Mouse (Mus musculus): ENCODE measurements at regions not wholly inside any gene's neighbourhood (a gene's known extent, or its start where the extent isn't known, plus 50 kb on each side); places are given as distances from the start of the nearest gene placed in this dataset.

- TF ChIP-seq CTCF (IDR thresholded peaks at IDR 0.05), result no peak
- no peak for TF ChIP-seq POLR2A (IDR thresholded peaks at IDR 0.05; ENCODE audit: insufficient read depth, low read depth, low read length)
These were observed 73.9 kb downstream of the Ackr3 start for GRCm38 (mm10) chr1:90277486-90278255.

Measured in heart, adult 2 months (tissue).